Mouse (Mus musculus): Measurements from ENCODE around the gene Cdc42. TPM values are rescaled to one million over a fixed set of nuclear protein-coding genes. Genes with fewer than 3 reads are reported as not detected.

Gene Cdc42
- polyA plus RNA-seq, 1 experiment: 240 TPM

- no peaks in the 10 kb centered on the region for H3K79me3 ChIP-seq (ENCODE audit: low read depth)
- H3K4me3 ChIP-seq (ENCODE audit: insufficient read depth, poor library complexity, severe bottlenecking): no peak overlapping the region
- TF ChIP-seq MYOD1 (IDR thresholded peaks at IDR 0.05; ENCODE audit: control insufficient read depth, insufficient read length, low read depth) (peak; percentile 67), CEBPB (IDR thresholded peaks at IDR 0.05; ENCODE audit: low read depth) (peak; percentile 89), USF1 (IDR thresholded peaks at IDR 0.05; ENCODE audit: low read depth) (peak; percentile 24), CTCF (IDR thresholded peaks at IDR 0.05; ENCODE audit: control insufficient read depth, insufficient read depth, insufficient read length) (no peak)
- H3ac ChIP-seq (ENCODE audit: control insufficient read depth, insufficient read length, low read depth): no peak overlapping the region
- H3K27me3 ChIP-seq (ENCODE audit: control insufficient read depth, insufficient read depth, insufficient read length): no peaks in the 10 kb centered on the region
- H3K79me2 ChIP-seq (ENCODE audit: control insufficient read depth, insufficient read depth): no peaks in the 10 kb centered on the region
- H3K36me3 ChIP-seq (ENCODE audit: control insufficient read depth, insufficient read depth): no peaks in the 10 kb centered on the region
Measured at GRCm38 (mm10) chr4:137367275-137368088, 10.0 kb upstream of the Cdc42 start.

GRCm38 (mm10) chr4:137366097-137366496, 8.6 kb upstream of the Cdc42 start:
- no peaks in the 10 kb centered on the region for H3K27me3 ChIP-seq (ENCODE audit: control insufficient read depth, insufficient read depth, insufficient read length)
- H3K36me3 ChIP-seq (ENCODE audit: control insufficient read depth, insufficient read depth): no peaks in the 10 kb centered on the region
- TF ChIP-seq MYOG (IDR thresholded peaks at IDR 0.05; ENCODE audit: control insufficient read depth, extremely low read depth, insufficient read length) (no peak), CTCF (IDR thresholded peaks at IDR 0.05; ENCODE audit: control insufficient read depth, insufficient read depth, insufficient read length) (no peak), USF1 (IDR thresholded peaks at IDR 0.05; ENCODE audit: low read depth) (no peak), FOSL1 (IDR thresholded peaks at IDR 0.05; ENCODE audit: insufficient read depth, low read length, poor library complexity, severe bottlenecking) (no peak), MYOD1 (IDR thresholded peaks at IDR 0.05; ENCODE audit: control insufficient read depth, insufficient read length, low read depth) (no peak), CEBPB (IDR thresholded peaks at IDR 0.05; ENCODE audit: low read depth) (no peak), MAX (IDR thresholded peaks at IDR 0.05) (no peak)
- H3K79me2 ChIP-seq (ENCODE audit: control insufficient read depth, insufficient read depth): no peaks in the 10 kb centered on the region
- H3K79me3 ChIP-seq (ENCODE audit: low read depth): no peaks in the 10 kb centered on the region
- no peak overlapping the region for H3ac ChIP-seq (ENCODE audit: control insufficient read depth, insufficient read length, low read depth)
- no peak overlapping the region for H3K4me3 ChIP-seq (ENCODE audit: insufficient read depth, poor library complexity, severe bottlenecking)

GRCm38 (mm10) chr4:137365356-137366062, 8.0 kb upstream of the Cdc42 start:
- H3K4me3 ChIP-seq (ENCODE audit: insufficient read depth, poor library complexity, severe bottlenecking): no peak overlapping the region
- no peaks in the 10 kb centered on the region for H3K36me3 ChIP-seq (ENCODE audit: control insufficient read depth, insufficient read depth)
- H3ac ChIP-seq (ENCODE audit: control insufficient read depth, insufficient read length, low read depth): no peak overlapping the region
- H3K79me2 ChIP-seq (ENCODE audit: control insufficient read depth, insufficient read depth): no peaks in the 10 kb centered on the region
- no peak for TF ChIP-seq CEBPB (IDR thresholded peaks at IDR 0.05; ENCODE audit: low read depth)
- no peak for TF ChIP-seq FOSL1 (IDR thresholded peaks at IDR 0.05; ENCODE audit: insufficient read depth, low read length, poor library complexity, severe bottlenecking)
- no peak for TF ChIP-seq MAX (IDR thresholded peaks at IDR 0.05)
- TF ChIP-seq MYOG (IDR thresholded peaks at IDR 0.05; ENCODE audit: control insufficient read depth, extremely low read depth, insufficient read length): no peak
- no peak for TF ChIP-seq CTCF (IDR thresholded peaks at IDR 0.05; ENCODE audit: control insufficient read depth, insufficient read depth, insufficient read length)
- no peak for TF ChIP-seq USF1 (IDR thresholded peaks at IDR 0.05; ENCODE audit: low read depth)
- no peak for TF ChIP-seq MYOD1 (IDR thresholded peaks at IDR 0.05; ENCODE audit: control insufficient read depth, insufficient read length, low read depth)
- H3K79me3 ChIP-seq (ENCODE audit: low read depth): no peaks in the 10 kb centered on the region
- no peaks in the 10 kb centered on the region for H3K27me3 ChIP-seq (ENCODE audit: control insufficient read depth, insufficient read depth, insufficient read length)

DNA sequence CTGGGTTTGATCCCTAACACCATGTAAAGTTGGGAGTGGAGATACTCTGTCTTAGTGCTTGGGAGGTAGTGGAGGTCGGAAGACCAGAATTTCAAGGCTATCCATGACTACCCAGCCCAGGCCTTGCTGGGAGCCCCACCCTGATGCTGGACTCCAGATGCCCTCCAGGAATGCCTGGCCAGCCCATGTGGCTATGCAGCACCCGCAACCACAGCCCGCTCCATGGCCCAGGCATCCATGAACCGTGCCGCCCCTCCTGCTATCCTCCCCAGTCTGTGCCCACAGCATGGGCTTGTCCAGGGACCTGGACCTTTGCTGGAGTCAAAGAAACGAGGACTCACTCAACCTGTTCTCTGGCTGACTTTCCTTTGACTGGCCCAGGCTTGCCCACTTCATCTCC, 7.3 kb upstream of the Cdc42 start:
- H3K79me3 ChIP-seq (ENCODE audit: low read depth): no peaks in the 10 kb centered on the region
- no peaks in the 10 kb centered on the region for H3K27me3 ChIP-seq (ENCODE audit: control insufficient read depth, insufficient read depth, insufficient read length)
- no peak overlapping the region for H3ac ChIP-seq (ENCODE audit: control insufficient read depth, insufficient read length, low read depth)
- TF ChIP-seq CTCF (IDR thresholded peaks at IDR 0.05; ENCODE audit: control insufficient read depth, insufficient read depth, insufficient read length) (no peak), MAX (IDR thresholded peaks at IDR 0.05) (no peak), USF1 (IDR thresholded peaks at IDR 0.05; ENCODE audit: low read depth) (no peak), MYOG (IDR thresholded peaks at IDR 0.05; ENCODE audit: control insufficient read depth, extremely low read depth, insufficient read length) (no peak), MYOD1 (IDR thresholded peaks at IDR 0.05; ENCODE audit: control insufficient read depth, insufficient read length, low read depth) (no peak), FOSL1 (IDR thresholded peaks at IDR 0.05; ENCODE audit: insufficient read depth, low read length, poor library complexity, severe bottlenecking) (no peak), CEBPB (IDR thresholded peaks at IDR 0.05; ENCODE audit: low read depth) (no peak)
- H3K79me2 ChIP-seq (ENCODE audit: control insufficient read depth, insufficient read depth): no peaks in the 10 kb centered on the region
- H3K4me3 ChIP-seq (ENCODE audit: insufficient read depth, poor library complexity, severe bottlenecking): no peak overlapping the region
- no peaks in the 10 kb centered on the region for H3K36me3 ChIP-seq (ENCODE audit: control insufficient read depth, insufficient read depth)

DNA sequence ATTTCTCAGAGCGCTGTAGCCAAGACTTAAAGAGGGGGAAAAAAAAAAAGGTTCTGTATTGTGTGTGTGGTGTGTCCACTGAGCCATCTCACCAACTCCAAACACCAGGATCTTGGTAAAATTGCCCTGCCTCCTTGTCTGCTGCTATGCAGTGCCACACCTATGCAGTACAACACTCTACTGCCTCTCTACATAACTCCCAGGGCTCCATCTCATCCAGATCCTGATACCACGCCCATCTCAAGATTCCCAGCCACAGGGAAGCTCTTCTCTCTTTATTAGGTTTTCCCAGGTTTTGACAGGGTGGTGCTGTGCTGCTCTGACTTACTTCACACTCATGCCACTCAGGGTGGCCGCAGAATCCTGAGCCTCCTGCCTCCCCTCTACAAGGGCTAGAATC, 3.5 kb upstream of the Cdc42 start:
- Histone ChIP-seq H3K36me3 (ENCODE audit: control insufficient read depth, insufficient read depth) (no peaks in the 10 kb centered on the region), H3K27me3 (ENCODE audit: control insufficient read depth, insufficient read depth, insufficient read length) (no peaks in the 10 kb centered on the region), H3K79me3 (ENCODE audit: low read depth) (peaks cover 8% of the 10 kb centered on the region), H3K79me2 (ENCODE audit: control insufficient read depth, insufficient read depth) (peaks cover 15% of the 10 kb centered on the region), H3K4me3 (ENCODE audit: insufficient read depth, poor library complexity, severe bottlenecking) (no peak overlapping the region), H3ac (ENCODE audit: control insufficient read depth, insufficient read length, low read depth) (no peak overlapping the region)
- TF ChIP-seq CEBPB (IDR thresholded peaks at IDR 0.05; ENCODE audit: low read depth) (no peak), USF1 (IDR thresholded peaks at IDR 0.05; ENCODE audit: low read depth) (no peak)

All from C2C12 (cell line).